Mouse (Mus musculus) 3T3-L1 (cell line): Measurements from ENCODE around the gene Sva.

ENCODE experiments used
- DNase-seq: peaks from one replicate; pipeline ENCODE4 v3.0.0-alpha.2; 2015; ENCODE audit warnings: low read depth, low spot score

Sva gene

GRCm38 (mm10) chr6:42038094-42038493 is at the start of gene Sva:
TSS of gene Sva (plus strand) at chr6:42038394.
- no peak for DNase-seq
